In the genomic region with DNA sequence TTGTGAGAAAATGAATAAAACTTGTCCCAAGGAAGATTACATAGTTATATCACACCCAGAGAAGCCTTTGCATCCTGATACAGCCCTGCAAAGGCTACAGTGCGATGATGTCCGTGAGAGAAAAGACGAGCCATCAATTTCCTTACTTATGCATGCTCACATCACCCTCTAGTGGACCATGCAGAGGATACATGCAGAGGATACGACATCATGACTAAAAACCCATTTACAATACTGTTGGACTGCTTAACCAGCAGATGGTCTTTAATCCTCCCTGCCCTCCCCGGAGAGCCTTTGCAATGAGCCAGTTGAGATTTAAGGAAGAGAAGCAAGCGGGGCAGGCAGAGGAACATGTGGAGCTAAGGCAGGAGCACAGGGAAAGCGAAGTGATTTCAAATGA, we compare ENCODE assay signal across 8 mouse cellular contexts. TPM values are rescaled to one million over a fixed set of nuclear protein-coding genes. Genes with fewer than 3 reads are reported as not detected.
DNase-seq lines count a peak whose midpoint lies in the region; ATAC-seq lines count a peak whose summit lies in the region.

No protein-coding gene starts in this region.

- H3K9ac ChIP-seq in forebrain, embryonic 11.5 days (ENCODE audit: low read length) = no peak overlapping the region
- H3K9ac ChIP-seq in hindbrain, embryonic 12.5 days = no peak overlapping the region

- H3K36me3 ChIP-seq in forebrain, embryonic 11.5 days (ENCODE audit: control insufficient read depth, insufficient read depth, low read length) = no peaks in the 10 kb centered on the region; the same call in 1 of the 2 replicates
- H3K36me3 ChIP-seq in forebrain, embryonic 10.5 days (replicated peaks) = peaks cover 84% of the 10 kb centered on the region
- peaks cover 28% of the 10 kb centered on the region for H3K36me3 ChIP-seq in hindbrain, embryonic 12.5 days

- H3K4me2 ChIP-seq in forebrain, embryonic 11.5 days (ENCODE audit: low read depth, low read length, severe bottlenecking) = no peak overlapping the region
- no peak overlapping the region for H3K4me2 ChIP-seq in hindbrain, embryonic 12.5 days (replicated peaks)

- no peaks in the 10 kb centered on the region for H3K27me3 ChIP-seq in forebrain, embryonic 11.5 days (ENCODE audit: control insufficient read depth, insufficient read depth, low read length)
- H3K27me3 ChIP-seq in forebrain, embryonic 10.5 days (ENCODE audit: poor library complexity, severe bottlenecking) = no peaks in the 10 kb centered on the region
- H3K27me3 ChIP-seq in hindbrain, embryonic 12.5 days = no peaks in the 10 kb centered on the region

- no peak overlapping the region for H3K4me3 ChIP-seq in forebrain, embryonic 11.5 days (ENCODE audit: low read depth, low read length)
- H3K4me3 ChIP-seq in forebrain, embryonic 10.5 days = no peak overlapping the region
- H3K4me3 ChIP-seq in hindbrain, embryonic 12.5 days = no peak overlapping the region

- DNase-seq in forebrain, embryonic 11.5 days (ENCODE audit: low spot score) = no peak
- DNase-seq in forebrain, embryonic 10.5 days (ENCODE audit: extremely low spot score, low spot score) = no peak
- DNase-seq in 416B (ENCODE audit: low read depth) = peak; percentile 53
- peak; percentile 28 for DNase-seq in cerebellum, adult 8-10 months
- peak; percentile 52 to 60 for DNase-seq in left cerebral cortex, postnatal 14 days (ENCODE audit: low spot score in 2 of 2)
- peak; percentile 16 for DNase-seq in right cerebral cortex, postnatal 25 days
- DNase-seq in thymus, postnatal 4 days = no peak

- no peaks in the 10 kb centered on the region for H3K4me1 ChIP-seq in forebrain, embryonic 11.5 days (replicated peaks; ENCODE audit: control insufficient read depth, insufficient read depth, low read length)
- no peaks in the 10 kb centered on the region for H3K4me1 ChIP-seq in forebrain, embryonic 10.5 days
- H3K4me1 ChIP-seq in hindbrain, embryonic 12.5 days = no peaks in the 10 kb centered on the region

- WGBS in forebrain, embryonic 11.5 days = 68% methylated on average over 7 of the region's 7 CpGs
- WGBS in forebrain, embryonic 10.5 days = 76% methylated on average over 7 of the region's 7 CpGs
- WGBS in hindbrain, embryonic 12.5 days = 54% methylated on average over 7 of the region's 7 CpGs

- intact Hi-C loops in left cerebral cortex, postnatal 14 days (cut with DNase I) = loop anchor here (5.0 to 10.0 kb wide), 2 partner anchors 750 to 1042 kb away; no protein-coding TSS in a partner anchor

- H3K27ac ChIP-seq in forebrain, embryonic 11.5 days (ENCODE audit: low read depth, low read length) = no peak overlapping the region
- no peak overlapping the region for H3K27ac ChIP-seq in forebrain, embryonic 10.5 days
- no peak overlapping the region for H3K27ac ChIP-seq in hindbrain, embryonic 12.5 days

- ATAC-seq in forebrain, embryonic 11.5 days (replicated peaks; ENCODE audit: low FRiP score) = peak; percentile 82
- ATAC-seq in hindbrain, embryonic 12.5 days (ENCODE audit: low FRiP score) = peak; percentile 89

- H3K9me3 ChIP-seq in forebrain, embryonic 11.5 days (ENCODE audit: control insufficient read depth, low read length) = no peaks in the 10 kb centered on the region
- no peaks in the 10 kb centered on the region for H3K9me3 ChIP-seq in forebrain, embryonic 10.5 days
- no peaks in the 10 kb centered on the region for H3K9me3 ChIP-seq in hindbrain, embryonic 12.5 days (replicated peaks)

RNA-seq across cellular contexts. Expression of a gene that starts 42.0 kb away (rescaled TPM):
- polyA plus RNA-seq in forebrain, embryonic 11.5 days (2014; fragmentation: Nextera tagmentation; extraction: Ambion mirVana) = 45.9 and 50.7 TPM in 2 replicates
- 44.8 and 46.3 TPM in 2 replicates for polyA plus RNA-seq in forebrain, embryonic 10.5 days (2016; fragmentation: Nextera tagmentation; extraction: Ambion mirVana)
- polyA plus RNA-seq in hindbrain, embryonic 12.5 days (2016; fragmentation: Nextera tagmentation; extraction: Ambion mirVana) = 36.9 and 37.3 TPM in 2 replicates
- total RNA-seq in left cerebral cortex, postnatal 14 days (2021) = 10 to 100 TPM; 14.1 to 17.5 TPM

Comparison
In these comparisons a context has a peak if more than half of its experiments do, and no peak if none do; other contexts are left out.
1. DNase-seq: peak in 416B (single experiment), cerebellum, adult 8-10 months (single experiment), left cerebral cortex, postnatal 14 days (2 of 2) and right cerebral cortex, postnatal 25 days (single experiment); none in forebrain, embryonic 11.5 days (single experiment), forebrain, embryonic 10.5 days (single experiment) and thymus, postnatal 4 days (single experiment).